ENCODE assay signal across 8 mouse cellular contexts in the genomic region with DNA sequence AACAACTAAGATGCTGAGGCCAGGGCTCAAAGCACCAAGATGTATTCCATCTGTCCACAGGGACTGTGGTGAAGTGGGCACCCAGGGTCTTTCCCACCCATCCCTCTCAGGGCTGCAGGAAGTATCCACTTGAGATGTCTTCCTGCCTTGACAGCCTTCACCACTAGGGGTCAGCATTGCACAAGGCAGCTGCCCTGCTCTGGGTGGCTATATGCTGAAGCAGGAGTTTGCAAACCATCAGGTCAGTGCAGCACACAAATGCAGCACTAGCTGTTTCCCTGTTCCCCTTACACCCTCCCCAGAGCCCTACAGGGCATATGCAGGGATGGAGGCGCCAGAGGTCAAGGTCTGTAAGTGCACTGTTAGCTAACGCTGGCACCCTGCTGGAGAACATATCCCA.
DNase-seq lines count a peak whose midpoint lies in the region; ATAC-seq and TF ChIP-seq lines count a peak whose summit lies in the region.

No protein-coding gene starts in this region.

- no peak overlapping the region for H3K4me2 ChIP-seq in forebrain, embryonic 13.5 days
- H3K4me2 ChIP-seq in liver, embryonic 15.5 days, result no peak overlapping the region
- no peak overlapping the region for H3K4me2 ChIP-seq in neural tube, embryonic 13.5 days
- H3K4me2 ChIP-seq in stomach, postnatal 0 days (replicated peaks; ENCODE audit: low read depth), result no peak overlapping the region

- H3K27ac ChIP-seq in ES-Bruce4 (ENCODE audit: insufficient read depth, low read length), result no peak overlapping the region
- H3K27ac ChIP-seq in forebrain, embryonic 13.5 days, result no peak overlapping the region
- no peak overlapping the region for H3K27ac ChIP-seq in liver, embryonic 15.5 days (replicated peaks)
- no peak overlapping the region for H3K27ac ChIP-seq in neural tube, embryonic 13.5 days (replicated peaks)
- H3K27ac ChIP-seq in stomach, postnatal 0 days (replicated peaks), result no peak overlapping the region

- WGBS in forebrain, embryonic 13.5 days, result 3% methylated on average over 2 of the region's 2 CpGs
- WGBS in liver, embryonic 15.5 days (ENCODE audit: insufficient replicate concordance), result 17% methylated on average over 2 of the region's 2 CpGs
- 2% methylated on average over 2 of the region's 2 CpGs for WGBS in neural tube, embryonic 13.5 days
- WGBS in stomach, postnatal 0 days, result 15% methylated on average over 2 of the region's 2 CpGs

- H3K9me3 ChIP-seq in ES-Bruce4 (replicated peaks; ENCODE audit: control insufficient read depth, insufficient read depth, low read length, poor library complexity, severe bottlenecking), result no peaks in the 10 kb centered on the region
- no peaks in the 10 kb centered on the region for H3K9me3 ChIP-seq in forebrain, embryonic 13.5 days (replicated peaks)
- H3K9me3 ChIP-seq in liver, embryonic 15.5 days (replicated peaks), result no peaks in the 10 kb centered on the region
- H3K9me3 ChIP-seq in neural tube, embryonic 13.5 days, result no peaks in the 10 kb centered on the region
- H3K9me3 ChIP-seq in stomach, postnatal 0 days (ENCODE audit: control insufficient read depth, low read length), result no peaks in the 10 kb centered on the region

- no peaks in the 10 kb centered on the region for H3K27me3 ChIP-seq in ES-Bruce4 (ENCODE audit: control insufficient read depth, insufficient read depth, low read length, poor library complexity, severe bottlenecking)
- no peaks in the 10 kb centered on the region for H3K27me3 ChIP-seq in forebrain, embryonic 13.5 days
- H3K27me3 ChIP-seq in liver, embryonic 15.5 days, result no peaks in the 10 kb centered on the region
- H3K27me3 ChIP-seq in neural tube, embryonic 13.5 days, result no peaks in the 10 kb centered on the region
- H3K27me3 ChIP-seq in stomach, postnatal 0 days (ENCODE audit: control insufficient read depth, insufficient read depth, low read length), result no peaks in the 10 kb centered on the region

- no peak overlapping the region for H3K9ac ChIP-seq in ES-Bruce4 (ENCODE audit: low read depth, poor library complexity, severe bottlenecking)
- no peak overlapping the region for H3K9ac ChIP-seq in forebrain, embryonic 13.5 days
- H3K9ac ChIP-seq in liver, embryonic 15.5 days, result no peak overlapping the region
- no peak overlapping the region for H3K9ac ChIP-seq in neural tube, embryonic 13.5 days
- no peak overlapping the region for H3K9ac ChIP-seq in stomach, postnatal 0 days (ENCODE audit: low read length)

- H3K36me3 ChIP-seq in ES-Bruce4 (ENCODE audit: control insufficient read depth, insufficient read depth, low read length, poor library complexity, severe bottlenecking), result peaks cover 11% of the 10 kb centered on the region
- H3K36me3 ChIP-seq in forebrain, embryonic 13.5 days (ENCODE audit: poor library complexity, severe bottlenecking), result peaks cover 43% of the 10 kb centered on the region
- H3K36me3 ChIP-seq in liver, embryonic 15.5 days (replicated peaks), result no peaks in the 10 kb centered on the region
- H3K36me3 ChIP-seq in neural tube, embryonic 13.5 days, result peaks cover 10% of the 10 kb centered on the region; the same call in 1 of the 2 replicates
- H3K36me3 ChIP-seq in stomach, postnatal 0 days (ENCODE audit: control insufficient read depth, insufficient read depth, low read length), result 0 out of 2 replicates have a peak, but pooled peaks cover 2% of the 10 kb centered on the region

- DNase-seq in heart, postnatal 10 days, result peak; percentile 91 to 94
- peak; percentile 94 for DNase-seq in kidney, postnatal 4 days
- peak; percentile 88 for DNase-seq in stomach, postnatal 0 days (ENCODE audit: low spot score)

- H3K4me3 ChIP-seq in ES-Bruce4 (ENCODE audit: low read depth, low read length), result no peak overlapping the region
- H3K4me3 ChIP-seq in forebrain, embryonic 13.5 days, result no peak overlapping the region
- no peak overlapping the region for H3K4me3 ChIP-seq in liver, embryonic 15.5 days (replicated peaks)
- no peak overlapping the region for H3K4me3 ChIP-seq in neural tube, embryonic 13.5 days
- H3K4me3 ChIP-seq in stomach, postnatal 0 days (ENCODE audit: low read depth, low read length), result no peak overlapping the region

- ATAC-seq in cerebellum, adult (ENCODE audit: insufficient number of reproducible peaks, low FRiP score, low TSS enrichment), result peak; percentile 42
- ATAC-seq in forebrain, embryonic 13.5 days, result peak; percentile 87
- ATAC-seq in liver, embryonic 15.5 days (ENCODE audit: insufficient read depth), result peak; percentile 45
- ATAC-seq in neural tube, embryonic 13.5 days (ENCODE audit: low read depth), result peak; percentile 86
- ATAC-seq in stomach, postnatal 0 days (ENCODE audit: low FRiP score, low TSS enrichment), result peak; percentile 60

- H3K4me1 ChIP-seq in ES-Bruce4 (ENCODE audit: control insufficient read depth, insufficient read depth, low read length), result peaks cover 3% of the 10 kb centered on the region
- H3K4me1 ChIP-seq in forebrain, embryonic 13.5 days, result no peaks in the 10 kb centered on the region
- H3K4me1 ChIP-seq in liver, embryonic 15.5 days (replicated peaks), result no peaks in the 10 kb centered on the region
- peaks cover 3% of the 10 kb centered on the region; the same call in 1 of the 2 replicates for H3K4me1 ChIP-seq in neural tube, embryonic 13.5 days (replicated peaks)
- H3K4me1 ChIP-seq in stomach, postnatal 0 days (replicated peaks; ENCODE audit: control insufficient read depth, insufficient read depth), result no peaks in the 10 kb centered on the region

- peak; percentile 99 for TF ChIP-seq CTCF in ES-Bruce4 (IDR thresholded peaks at IDR 0.05; ENCODE audit: low read depth, low read length)
- peak; percentile 100 for TF ChIP-seq CTCF in stomach, postnatal 0 days (IDR thresholded peaks at IDR 0.05; ENCODE audit: low read depth)

- TF ChIP-seq EP300 in ES-Bruce4 (IDR thresholded peaks at IDR 0.05; ENCODE audit: insufficient read depth, low read depth, low read length), result peak; percentile 71; the same call in 1 of the 2 replicates
- TF ChIP-seq EP300 in stomach, postnatal 0 days (optimal IDR thresholded peaks at IDR 0.05), result no peak

- no peak for TF ChIP-seq POLR2A in ES-Bruce4 (IDR thresholded peaks at IDR 0.05; ENCODE audit: insufficient read depth, low read length)

- intact Hi-C loops in heart, postnatal 10 days (cut with DNase I), result loop anchor here (1.0 to 5.0 kb wide), 6 partner anchors 34 to 868 kb away; partner anchors contain the start of gene Kazn
